Mouse (Mus musculus): ENCODE measurements at regions not wholly inside any gene's neighbourhood (a gene's known extent, or its start where the extent isn't known, plus 50 kb on each side); places are given as distances from the start of the nearest gene placed in this dataset.

DNA sequence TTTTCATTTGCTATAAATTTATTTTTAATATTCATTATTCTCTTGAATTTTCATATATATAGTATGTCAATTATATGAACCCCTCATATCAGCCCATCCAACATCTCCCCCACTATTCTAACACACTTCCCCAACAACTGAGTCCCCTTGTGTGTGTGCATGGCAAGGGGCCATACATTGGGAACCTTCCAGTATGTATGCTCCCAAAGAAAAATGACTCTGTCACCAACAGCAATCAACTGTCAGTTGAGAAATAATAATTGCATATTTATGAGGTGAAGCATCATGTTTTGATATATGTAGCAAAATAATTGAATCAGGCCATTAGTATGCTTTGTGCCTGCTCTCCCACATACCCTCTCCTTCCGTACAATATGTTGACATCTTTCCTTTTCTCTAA, 474.7 kb downstream of the Pdcd6ip start:
- TF ChIP-seq CTCF (IDR thresholded peaks at IDR 0.05; ENCODE audit: low read depth, low read length), result no peak
- no peak for TF ChIP-seq POLR2A (IDR thresholded peaks at IDR 0.05; ENCODE audit: insufficient read depth, low read length)
- TF ChIP-seq EP300 (IDR thresholded peaks at IDR 0.05; ENCODE audit: insufficient read depth, low read depth, low read length), result no peak

Data from ES-Bruce4 (cell line).